Mouse (Mus musculus) layer of hippocampus, adult 18-20 months (tissue): Measurements from ENCODE around the gene Gm14399. TPM values are rescaled to one million over a fixed set of nuclear protein-coding genes. Genes with fewer than 3 reads are reported as not detected.
"Not testable (repeated sequence)": the region's sequence is repeated elsewhere in the genome, so short reads cannot be mapped to it uniquely, and the experiment has no call there.

Source experiments
- DNase-seq, 2 experiments: peaks; one replicate each; pipeline ENCODE4 v3.0.0; 2022; ENCODE audit warnings: low spot score in 2 of 2
- long read RNA-seq: library from polyadenylated mRNA; stranded (forward); transcript quantifications from one replicate; pipeline ENCODE4 v2.0.0, GENCODE M21; 2021
- total RNA-seq, 2 experiments: library from RNA; stranded (reverse); gene quantifications; 2 replicates each; pipeline ENCODE4 v1.2.3; 2021

Gm14399 gene
- total RNA-seq: 10 to 100 TPM; 19.8 to 22.8 TPM
- long read RNA-seq, partial matches to known transcripts: 3 of 8 reads
- long read RNA-seq, other reads (novel, unspliced or antisense): 2 of 8 reads

GRCm38 (mm10) chr2:175141993-175142295, at the start of gene Gm14399:
Gm14399 (minus strand) TSS chr2:175142012.
- DNase-seq: not testable (repeated sequence)

- not testable (repeated sequence) for DNase-seq
These were observed 37.2 kb upstream of the Gm14399 start for GRCm38 (mm10) chr2:175179008-175179407.

- no peak for DNase-seq
These were observed 34.5 kb upstream of the Gm14399 start for GRCm38 (mm10) chr2:175176312-175176711.

- DNase-seq: not testable (repeated sequence)
These were observed 33.8 kb upstream of the Gm14399 start, which contains the start of gene Gm14443 for GRCm38 (mm10) chr2:175175401-175176180. Gm14443 (minus strand) TSS chr2:175175871.

DNA sequence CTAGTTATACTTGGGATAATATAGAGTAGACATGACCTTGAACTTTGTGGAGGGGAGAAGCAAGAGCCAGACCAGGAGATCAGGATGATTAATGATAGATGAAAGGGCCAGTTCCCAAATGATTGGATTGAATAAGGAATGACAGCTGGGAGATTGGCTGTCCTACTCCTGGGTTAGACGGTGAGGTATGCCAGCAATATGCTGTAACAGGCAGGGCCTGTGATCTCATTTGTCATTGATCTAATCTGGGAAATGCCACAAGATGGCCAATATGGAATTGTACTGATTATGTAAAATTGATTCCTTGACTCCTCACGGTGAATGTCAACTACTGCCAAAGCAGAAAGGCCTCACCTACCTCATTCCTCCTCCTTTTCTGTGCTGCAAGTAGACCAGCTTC, 32.2 kb upstream of the Gm14399 start:
- DNase-seq: not testable (repeated sequence)

DNA sequence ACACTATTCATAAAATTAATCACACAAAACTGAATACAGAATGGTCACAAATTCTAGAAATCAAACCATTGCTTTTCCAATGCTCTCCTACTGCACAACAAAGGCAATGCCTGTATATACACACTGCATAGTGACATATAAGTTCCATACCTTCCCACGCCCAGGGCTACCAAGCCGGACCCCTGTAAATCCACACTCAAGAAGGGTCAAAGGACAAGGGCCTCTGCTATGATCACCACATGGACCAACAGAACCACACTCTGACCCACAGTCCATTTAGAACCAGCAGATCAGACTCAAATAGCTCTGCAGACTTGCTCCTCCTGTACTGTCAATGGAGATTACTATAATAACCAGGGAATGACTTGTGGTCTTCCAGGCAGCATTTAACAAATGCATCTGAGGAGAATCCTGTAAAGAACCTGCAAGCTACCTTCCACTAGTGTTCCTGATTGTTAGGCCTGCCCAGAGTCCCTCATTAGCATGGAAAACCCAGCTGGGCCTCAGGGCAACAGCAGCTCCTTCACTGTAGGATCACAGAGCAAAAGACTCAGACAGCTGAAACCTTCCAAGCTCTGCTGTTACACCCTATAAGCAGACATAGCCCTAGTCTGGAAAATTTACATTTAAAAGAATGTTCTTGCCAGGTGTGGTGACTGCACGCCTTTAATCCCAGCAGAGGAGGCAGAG, 31.2 kb upstream of the Gm14399 start:
- not testable (repeated sequence) for DNase-seq

- no peak for DNase-seq
These were observed 30.3 kb upstream of the Gm14399 start for GRCm38 (mm10) chr2:175172123-175172522.

DNA sequence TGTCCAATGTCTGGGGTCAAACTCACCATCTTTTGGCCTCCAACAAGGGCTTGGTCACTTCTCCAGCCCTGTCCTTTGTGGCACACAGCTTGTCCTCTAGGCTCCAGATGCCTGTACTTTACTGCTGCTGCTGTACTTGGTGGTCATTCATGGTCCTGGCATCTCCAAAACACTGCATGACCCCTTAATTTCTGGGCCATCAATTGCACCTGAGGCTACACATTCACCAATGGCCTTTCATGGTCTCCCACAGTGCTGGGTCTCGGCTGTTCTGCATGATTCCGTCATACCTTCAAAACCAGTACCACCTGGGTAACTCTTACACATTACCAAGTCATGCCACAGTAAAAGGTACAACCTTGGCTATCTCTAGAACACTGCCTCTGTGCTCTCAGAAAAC, 25.1 kb upstream of the Gm14399 start:
- not testable (repeated sequence) for DNase-seq

DNA sequence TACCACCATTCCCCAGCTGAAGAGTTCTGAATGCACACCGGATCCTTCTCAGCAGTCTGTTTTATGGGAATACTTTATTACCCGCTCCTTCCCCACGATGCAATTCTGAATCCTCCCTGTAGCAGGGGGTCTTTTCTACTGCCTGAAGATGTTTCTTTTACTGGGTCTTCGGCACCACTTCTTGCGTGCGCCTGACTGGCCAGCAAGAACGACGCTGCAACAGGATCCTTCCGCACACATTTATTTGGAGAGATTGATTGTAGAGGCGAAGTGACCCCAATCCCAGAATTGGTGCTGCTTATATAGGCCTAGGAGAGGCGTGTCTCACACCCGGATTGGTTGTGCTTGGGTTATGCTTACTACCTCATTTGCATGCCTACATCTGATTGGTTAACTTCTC, 23.3 kb upstream of the Gm14399 start:
- DNase-seq: not testable (repeated sequence)

GRCm38 (mm10) chr2:175161438-175161837, 19.6 kb upstream of the Gm14399 start:
- not testable (repeated sequence) for DNase-seq

DNA sequence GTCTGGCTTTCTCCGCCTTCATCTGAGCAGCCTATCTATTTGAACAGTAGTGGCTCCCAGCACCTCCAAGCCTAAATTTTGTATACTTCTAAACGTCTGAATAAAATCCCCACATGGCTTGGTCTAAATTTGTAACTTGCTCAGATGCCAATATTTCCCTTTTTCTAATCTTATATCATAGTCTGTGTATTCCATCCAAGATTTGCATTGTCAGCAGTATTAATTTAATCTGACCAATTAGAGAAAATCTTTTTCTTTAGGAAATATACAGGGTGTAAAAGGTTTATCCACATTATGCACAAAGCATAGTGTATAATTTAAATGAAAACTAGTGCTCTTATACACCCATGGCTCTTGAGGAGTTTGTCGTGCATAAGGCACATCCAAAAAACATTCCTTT, 16.8 kb upstream of the Gm14399 start:
- no peak for DNase-seq

GRCm38 (mm10) chr2:175156696-175157095, 14.9 kb upstream of the Gm14399 start:
- DNase-seq: no peak

DNA sequence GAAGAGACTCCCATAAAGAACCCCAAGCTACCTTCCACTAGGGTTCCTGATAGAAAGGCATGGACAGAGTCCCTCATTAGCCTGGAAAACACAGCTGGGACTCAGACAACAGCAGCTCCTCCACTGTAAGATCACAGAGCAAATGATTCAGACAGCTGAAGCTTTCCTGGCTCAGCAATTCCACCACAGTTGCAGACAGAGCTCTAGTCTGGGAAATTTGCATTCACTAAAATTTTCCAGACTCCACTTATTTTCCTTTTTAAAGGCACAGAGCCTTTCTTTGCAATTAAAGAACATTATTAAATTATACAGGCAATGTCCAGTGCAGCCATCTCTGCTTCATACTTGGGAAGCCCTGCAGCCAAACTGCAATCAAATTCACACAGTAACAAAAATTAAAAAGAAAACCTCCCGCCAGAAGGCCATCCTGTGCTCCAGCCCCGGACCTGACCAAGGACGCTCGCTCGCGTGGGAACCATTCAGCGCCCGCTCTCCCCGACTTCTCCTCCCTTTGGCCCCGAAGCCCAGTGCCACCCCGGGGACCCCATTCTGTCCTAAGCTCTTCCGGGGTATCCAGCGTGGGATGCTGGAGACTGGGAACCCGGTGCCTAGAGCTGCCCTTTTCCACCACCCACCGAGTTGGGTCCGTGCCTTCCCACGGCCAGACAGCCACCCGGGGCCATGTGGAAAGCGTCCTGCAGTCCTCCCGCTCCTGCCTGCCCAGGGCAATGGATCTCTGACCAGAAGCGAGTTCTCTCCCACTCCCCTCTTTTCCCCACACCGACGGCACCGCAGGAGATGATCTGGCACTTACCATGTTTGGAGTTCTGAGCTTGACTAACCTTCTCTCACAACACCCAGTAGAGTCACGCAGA, 457 bp downstream of the Gm14399 start:
- peak; percentile 15 to 38 for DNase-seq

GRCm38 (mm10) chr2:175140624-175141023, 1.2 kb downstream of the Gm14399 start:
- DNase-seq: not testable (repeated sequence)

Other genes starting within 250 kb of the Gm14399 start
- gene Gm14444, start 131.8 kb downstream of the Gm14399 start, total RNA-seq: 1 to 10 TPM in 1 of 2 experiments, under 1 TPM in 1; 0.81 to 1.9 TPM
- 1 to 10 TPM in 1 of 2 experiments, not detected in 1; 1.4 TPM for gene Gm14393, start 74.2 kb downstream of the Gm14399 start, total RNA-seq
- 1 to 10 TPM; 5.3 to 6.5 TPM for gene Gm14443, start 33.9 kb upstream of the Gm14399 start, total RNA-seq
- 100 to 1,000 TPM in 1 of 2 experiments, 10 to 100 TPM in 1; 90.9 to 102 TPM for gene Gm14391, start 64.9 kb upstream of the Gm14399 start, total RNA-seq
- 10 to 100 TPM in 1 of 2 experiments, 1 to 10 TPM in 1; 3.9 to 14.0 TPM for gene Gm14440, start 133.1 kb upstream of the Gm14399 start, total RNA-seq
- 10 to 100 TPM; 64.9 to 67.4 TPM for gene Gm4631, start 196.2 kb upstream of the Gm14399 start, total RNA-seq
- gene Zfp968, start 230.4 kb upstream of the Gm14399 start, total RNA-seq: 1 to 10 TPM; 8.1 to 8.3 TPM